Mouse (Mus musculus) frontal cortex, adult 2 months (tissue): ENCODE data around the gene Sgk1. TPM values are rescaled to one million over a fixed set of nuclear protein-coding genes. Genes with fewer than 3 reads are reported as not detected.

Experiments used
- DNase-seq, 2 experiments: peaks; one replicate each; pipeline ENCODE4 v3.0.0; 2022; ENCODE audit warnings: low spot score in 1 of 2; ENCODE audit errors: extremely low spot score in 1 of 2
- polyA plus RNA-seq: library from polyadenylated mRNA; depleted of rRNA; stranded (reverse); fragments of >200 nt; gene quantifications from 2 replicates; pipeline ENCODE4 v1.2.3, GENCODE M21; 2012; rRNA removed

The Sgk1 gene
- polyA plus RNA-seq, 1 experiment = 42.8 TPM

DNA sequence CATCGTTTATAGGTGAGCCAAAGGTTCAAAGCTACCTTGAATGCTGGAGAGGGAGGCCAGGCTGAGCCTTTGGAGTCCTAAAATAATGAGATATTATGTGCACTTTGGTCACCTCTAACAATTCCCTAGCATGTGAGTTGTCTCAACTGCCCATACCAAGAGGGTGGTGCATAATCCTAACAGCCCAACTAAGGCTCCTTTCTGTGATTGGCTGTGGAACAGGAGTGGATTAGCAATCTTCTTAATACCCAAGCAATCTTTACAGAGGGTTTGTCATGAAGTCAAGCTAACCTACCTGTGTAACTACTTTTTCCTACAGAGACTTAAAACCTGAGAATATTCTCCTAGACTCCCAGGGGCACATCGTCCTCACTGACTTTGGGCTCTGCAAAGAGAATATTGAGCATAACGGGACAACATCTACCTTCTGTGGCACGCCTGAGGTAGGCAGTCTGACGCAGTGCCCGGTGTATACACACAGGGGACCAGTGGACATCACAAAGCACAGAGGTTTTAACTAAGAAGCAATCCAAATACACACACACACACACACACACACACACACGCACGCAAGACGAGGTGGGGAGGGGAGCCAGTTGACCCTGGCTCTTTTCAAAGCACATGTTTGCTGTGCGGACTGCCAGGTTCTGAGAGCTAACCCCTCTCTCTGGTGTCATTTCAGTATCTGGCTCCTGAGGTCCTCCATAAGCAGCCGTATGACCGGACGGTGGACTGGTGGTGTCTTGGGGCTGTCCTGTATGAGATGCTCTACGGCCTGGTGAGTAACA, 114.9 kb downstream of the Sgk1 start:
- DNase-seq = no peak

DNA sequence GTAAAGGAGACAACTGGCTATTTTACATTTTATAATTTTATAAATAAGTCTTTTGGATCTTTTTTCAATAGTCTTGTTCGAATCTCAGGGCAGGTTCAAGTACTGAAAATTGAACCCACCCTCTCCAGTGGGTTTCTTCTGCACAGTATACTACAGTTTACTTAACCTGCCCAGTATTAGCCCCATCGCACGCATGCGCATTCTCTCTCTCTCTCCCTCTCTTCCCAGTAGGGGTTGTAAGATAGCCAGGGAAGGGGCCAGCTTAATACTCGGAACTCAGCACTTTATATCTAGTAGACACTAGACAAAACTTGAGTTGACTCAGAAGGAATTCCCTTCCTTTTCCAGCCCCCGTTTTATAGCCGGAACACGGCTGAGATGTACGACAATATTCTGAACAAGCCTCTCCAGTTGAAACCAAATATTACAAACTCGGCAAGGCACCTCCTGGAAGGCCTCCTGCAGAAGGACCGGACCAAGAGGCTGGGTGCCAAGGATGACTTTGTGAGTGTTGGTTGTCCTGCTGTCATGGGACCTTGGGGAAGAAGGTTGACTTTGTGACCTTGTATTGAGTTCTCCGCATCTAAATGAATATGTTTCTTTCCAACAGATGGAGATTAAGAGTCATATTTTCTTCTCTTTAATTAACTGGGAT, 115.7 kb downstream of the Sgk1 start:
- DNase-seq = no peak

GRCm38 (mm10) chr10:21998503-21999180, 116.7 kb downstream of the Sgk1 start:
- peak in 1 of 2 experiments; percentile 30 for DNase-seq

- DNase-seq = no peak
Measured at GRCm38 (mm10) chr10:22000491-22001306, 118.7 kb downstream of the Sgk1 start.

- DNase-seq = no peak
Measured at GRCm38 (mm10) chr10:22001621-22002020, 119.6 kb downstream of the Sgk1 start.

DNA sequence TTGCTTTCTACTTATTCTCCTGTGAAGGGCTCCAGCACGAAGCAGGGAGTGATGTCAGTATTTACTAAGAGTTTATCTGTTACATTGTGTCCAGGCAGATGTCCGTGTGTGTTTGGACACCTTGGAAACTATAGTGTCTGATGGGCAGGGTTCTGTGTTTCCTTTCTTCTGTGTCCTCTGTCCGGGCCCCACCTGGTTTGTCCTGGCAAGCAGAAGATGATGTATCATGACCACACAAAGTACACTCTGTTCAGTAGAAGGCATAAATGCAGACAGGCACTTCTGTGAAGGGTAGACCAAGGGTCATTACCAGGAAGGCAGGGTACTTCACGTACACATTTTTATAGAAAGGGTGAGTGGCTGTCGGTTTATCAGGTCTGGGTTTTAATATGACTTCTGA, 122.8 kb downstream of the Sgk1 start:
- no peak for DNase-seq

GRCm38 (mm10) chr10:22007160-22007801, 125.3 kb downstream of the Sgk1 start:
- DNase-seq = no peak

DNA sequence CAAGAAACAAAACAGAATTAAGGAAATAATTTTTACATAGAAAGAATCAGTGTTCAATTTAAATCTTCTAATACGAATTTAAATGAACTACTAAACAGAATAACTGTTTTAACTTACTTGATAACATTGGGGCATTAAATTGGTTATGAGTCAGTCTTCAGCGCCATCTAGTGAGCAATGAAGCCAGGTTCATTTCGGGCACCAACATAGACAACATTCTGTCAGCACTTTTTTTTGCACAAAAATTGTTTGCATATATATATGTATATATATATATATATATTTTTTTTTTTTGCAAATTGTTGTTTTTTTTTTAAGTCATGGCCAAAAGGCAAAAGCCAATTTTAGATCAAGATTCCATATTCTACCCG, 125.8 kb downstream of the Sgk1 start:
- peak in 1 of 2 experiments; percentile 84 for DNase-seq

DNA sequence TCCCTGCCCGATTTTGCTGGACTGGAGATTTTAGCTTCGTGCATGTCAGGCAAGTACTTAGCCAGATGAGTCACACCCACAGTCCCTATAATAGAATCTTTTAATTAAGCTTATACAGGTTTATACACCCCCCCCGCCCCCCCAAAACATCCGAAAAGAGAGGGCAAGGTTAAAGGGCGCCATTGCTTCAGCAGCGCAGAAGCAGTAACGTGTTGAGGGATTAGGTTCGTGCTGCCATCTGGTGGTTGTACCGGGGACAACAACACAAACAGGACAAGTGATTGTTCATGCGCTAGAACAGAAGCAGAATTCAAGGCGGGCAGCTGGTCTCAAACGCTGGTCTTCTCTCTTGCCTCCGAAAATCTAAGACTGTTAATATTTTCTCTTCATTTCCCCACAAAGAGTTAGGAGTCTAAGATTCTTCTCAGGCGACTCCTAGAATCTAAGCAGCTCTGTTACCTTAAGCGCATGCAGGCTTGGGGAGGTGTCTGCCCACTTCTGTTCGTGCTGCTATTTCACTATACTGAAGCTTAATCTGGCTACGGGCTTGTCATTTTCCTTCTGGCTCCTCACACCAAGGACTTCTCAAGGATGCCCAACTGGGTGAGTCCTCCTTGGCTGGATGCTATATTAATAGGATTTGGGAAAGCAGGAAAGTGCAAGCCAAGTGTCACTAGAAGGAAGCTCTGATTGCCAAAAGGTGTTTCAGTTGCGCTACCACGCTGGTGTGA, 128.3 kb downstream of the Sgk1 start:
- peak; percentile 67 to 94 for DNase-seq

GRCm38 (mm10) chr10:22017469-22018159, 135.6 kb downstream of the Sgk1 start:
- no peak for DNase-seq

- no peak for DNase-seq
Measured at GRCm38 (mm10) chr10:22018618-22019017, 136.6 kb downstream of the Sgk1 start.

GRCm38 (mm10) chr10:22034303-22034702, 152.3 kb downstream of the Sgk1 start:
- peak in 1 of 2 experiments; percentile 63 for DNase-seq

- DNase-seq = peak in 1 of 2 experiments; percentile 76
Measured at GRCm38 (mm10) chr10:22036256-22036655, 154.3 kb downstream of the Sgk1 start.

Other genes starting within 250 kb of the Sgk1 start
- gene 4930444G20Rik, start 185.9 kb downstream of the Sgk1 start, polyA plus RNA-seq = not detected in 2 replicates